Mouse (Mus musculus) cerebellum, postnatal 10 days (tissue): Measurements from ENCODE around the gene Sik3.
A peak's percentile ranks its signal among the peaks of the same experiment; 100 is the strongest.
"Not testable (repeated sequence)": the region's sequence is repeated elsewhere in the genome, so short reads cannot be mapped to it uniquely, and the experiment has no call there.

ENCODE experiments used
- DNase-seq, 2 experiments: peaks; one replicate each; pipeline ENCODE4 v3.0.0; 2021; ENCODE audit warnings: mixed read lengths in 2 of 2

Sik3 gene

GRCm38 (mm10) chr9:46112246-46112645 is 99.6 kb downstream of the Sik3 start:
- DNase-seq: no peak

DNA sequence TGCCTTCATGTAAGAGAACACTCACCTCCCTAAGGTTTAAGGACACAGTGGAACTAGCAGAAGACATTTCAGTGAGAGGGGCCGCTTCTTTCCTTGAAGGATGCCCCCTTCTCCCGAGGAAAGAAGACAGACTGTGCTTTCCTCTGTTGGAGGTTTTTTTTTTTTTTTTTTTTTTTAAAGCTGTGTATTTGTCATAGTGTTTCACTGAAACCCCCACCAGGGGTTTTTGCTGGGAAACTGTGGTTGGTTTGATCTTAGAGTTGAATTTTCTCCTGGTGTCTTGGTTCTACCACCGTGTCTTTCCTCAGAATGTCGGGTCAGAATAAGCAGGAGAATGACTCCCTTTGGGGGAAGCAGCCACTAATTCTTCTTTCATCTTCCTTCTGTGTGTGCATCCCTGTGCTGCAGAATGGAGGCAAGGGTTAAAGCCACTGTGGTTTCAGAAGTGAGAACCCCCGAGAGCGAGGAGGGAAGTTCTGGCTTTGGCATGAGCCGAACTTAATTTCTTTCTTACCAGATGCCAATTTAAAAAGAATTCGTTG is 106.3 kb downstream of the Sik3 start:
- no peak for DNase-seq

GRCm38 (mm10) chr9:46119943-46120441 is 107.4 kb downstream of the Sik3 start:
- DNase-seq: peak; percentile 69 to 70

GRCm38 (mm10) chr9:46120468-46121253 is 108.0 kb downstream of the Sik3 start:
- DNase-seq: no peak

GRCm38 (mm10) chr9:46121486-46121885 is 108.9 kb downstream of the Sik3 start:
- DNase-seq: no peak

GRCm38 (mm10) chr9:46122731-46123130 is 110.1 kb downstream of the Sik3 start:
- DNase-seq: no peak

- no peak for DNase-seq
Observed at GRCm38 (mm10) chr9:46126295-46126694, 113.7 kb downstream of the Sik3 start.

DNA sequence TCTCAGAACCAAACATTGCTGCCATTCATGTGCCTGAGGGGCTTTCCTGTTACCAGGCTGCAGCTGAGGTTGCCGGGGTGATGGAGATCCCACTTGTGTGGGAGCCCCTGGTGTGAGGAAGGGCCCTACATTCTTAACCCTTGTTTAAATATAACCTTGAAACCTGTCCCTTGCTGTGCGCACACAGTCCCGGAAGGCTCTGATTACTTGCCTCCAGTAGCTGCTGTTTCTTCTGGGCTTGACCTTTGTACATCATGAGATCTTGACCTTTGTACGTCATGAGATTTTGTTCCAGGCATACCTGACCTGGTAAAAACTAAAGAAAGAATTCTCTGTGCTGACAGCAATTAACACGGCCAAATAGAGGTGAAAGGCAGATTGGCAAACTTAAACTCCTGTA is 114.7 kb downstream of the Sik3 start:
- DNase-seq: no peak

DNA sequence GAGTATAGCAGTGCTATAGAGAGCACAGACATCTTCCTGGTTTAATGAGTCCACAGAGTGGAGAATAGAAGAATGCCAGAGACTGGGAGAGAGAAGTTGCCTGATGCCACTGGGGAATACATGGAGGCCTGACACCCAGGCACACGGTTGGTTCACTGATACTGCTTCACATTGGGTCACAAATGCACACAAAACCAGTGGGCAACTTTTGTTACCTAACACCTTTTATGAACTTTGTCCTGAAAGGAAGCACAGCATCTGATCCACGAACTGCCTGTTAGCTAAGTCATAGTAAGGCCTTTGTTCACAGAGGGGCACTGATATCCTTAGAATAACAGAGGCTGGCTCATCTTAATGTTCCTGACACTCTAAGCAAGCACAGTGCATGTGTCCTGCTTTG is 116.6 kb downstream of the Sik3 start:
- DNase-seq: no peak

- not testable (repeated sequence) for DNase-seq
Observed at GRCm38 (mm10) chr9:46132821-46133220, 120.2 kb downstream of the Sik3 start.

GRCm38 (mm10) chr9:46138831-46139230 is 126.2 kb downstream of the Sik3 start:
- DNase-seq: peak; percentile 30 to 37

GRCm38 (mm10) chr9:46140811-46141210 is 128.2 kb downstream of the Sik3 start:
- no peak for DNase-seq

GRCm38 (mm10) chr9:46142031-46142430 is 129.4 kb downstream of the Sik3 start:
- no peak for DNase-seq

DNA sequence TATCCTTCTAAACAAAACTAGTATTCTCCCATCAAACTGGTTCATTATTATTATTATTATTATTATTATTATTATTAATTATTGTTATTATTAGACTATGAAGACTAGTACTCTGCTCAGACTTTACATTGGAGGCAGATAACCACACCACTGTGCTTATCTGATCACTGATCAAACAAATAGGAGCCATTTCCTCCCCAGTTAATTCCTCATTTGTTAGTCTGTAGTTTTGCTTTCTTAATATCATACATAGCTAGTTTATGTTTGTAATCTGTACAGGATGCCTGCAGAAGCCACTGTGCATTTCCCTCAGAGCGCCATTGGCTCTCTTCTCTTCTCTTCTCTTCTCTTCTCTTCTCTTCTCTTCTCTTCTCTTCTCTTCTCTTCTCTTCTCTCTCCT is 129.9 kb downstream of the Sik3 start:
- DNase-seq: no peak

DNA sequence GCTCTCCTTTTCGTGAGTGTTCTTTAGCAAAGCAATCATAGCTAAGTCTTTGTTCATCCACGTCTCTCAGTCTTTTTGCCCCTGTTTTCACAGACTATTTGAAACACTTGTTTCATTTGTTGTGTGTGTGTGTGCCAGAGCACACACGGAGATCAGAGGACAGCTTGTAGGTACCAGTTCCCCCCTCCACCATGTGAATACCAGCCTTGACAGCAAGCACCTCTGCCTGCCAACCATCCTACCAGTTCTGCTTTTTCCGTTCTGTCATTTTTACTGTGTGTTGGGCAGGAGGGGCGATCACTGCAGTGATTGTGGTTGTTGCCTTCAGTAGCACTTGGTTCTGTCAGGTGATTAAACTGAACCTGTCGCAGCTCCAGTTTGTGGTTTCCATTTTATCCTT is 132.4 kb downstream of the Sik3 start:
- DNase-seq: no peak

DNA sequence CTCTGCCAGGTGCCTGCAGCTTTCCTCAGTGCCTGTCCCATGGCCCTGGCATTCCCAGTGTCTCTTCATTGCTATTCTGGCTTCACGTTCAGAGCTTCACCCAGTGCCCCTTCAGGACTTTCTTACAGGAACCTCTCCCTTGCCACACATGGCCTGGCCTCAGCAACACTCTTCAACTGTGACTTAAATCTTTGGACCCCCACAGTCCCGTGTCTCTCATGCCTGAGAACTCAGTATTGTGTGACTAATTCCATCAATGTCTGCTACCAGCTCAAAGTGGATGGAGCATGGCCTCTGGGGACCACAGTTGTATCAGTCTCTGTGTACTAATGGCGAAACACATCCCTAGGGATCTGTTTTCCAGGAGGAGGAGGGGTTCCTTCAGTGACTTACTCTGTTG is 133.8 kb downstream of the Sik3 start:
- peak in 1 of 2 experiments; percentile 25 for DNase-seq

- no peak for DNase-seq
Observed at GRCm38 (mm10) chr9:46148723-46149122, 136.1 kb downstream of the Sik3 start.

GRCm38 (mm10) chr9:46149392-46149791 is 136.8 kb downstream of the Sik3 start:
- DNase-seq: no peak

DNA sequence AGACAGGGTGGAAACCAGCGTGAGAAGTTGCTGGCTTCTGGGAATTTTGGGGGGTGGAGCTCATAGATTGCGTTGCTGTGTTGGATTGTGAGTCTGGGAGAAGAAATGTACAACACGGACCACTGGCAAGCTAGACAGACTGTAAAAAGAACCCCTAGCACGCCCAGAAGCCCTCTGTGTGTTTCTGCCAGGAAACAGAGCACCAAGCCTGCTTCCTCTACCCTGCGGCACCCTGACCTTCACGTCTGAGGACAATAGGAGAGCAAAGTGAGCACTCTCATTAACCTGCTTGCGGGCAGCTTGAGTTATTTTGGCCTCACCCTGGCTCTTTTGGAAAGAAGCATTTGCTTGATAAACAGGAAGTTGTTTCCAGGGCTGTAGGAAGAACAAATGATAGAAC is 137.5 kb downstream of the Sik3 start:
- DNase-seq: no peak

DNA sequence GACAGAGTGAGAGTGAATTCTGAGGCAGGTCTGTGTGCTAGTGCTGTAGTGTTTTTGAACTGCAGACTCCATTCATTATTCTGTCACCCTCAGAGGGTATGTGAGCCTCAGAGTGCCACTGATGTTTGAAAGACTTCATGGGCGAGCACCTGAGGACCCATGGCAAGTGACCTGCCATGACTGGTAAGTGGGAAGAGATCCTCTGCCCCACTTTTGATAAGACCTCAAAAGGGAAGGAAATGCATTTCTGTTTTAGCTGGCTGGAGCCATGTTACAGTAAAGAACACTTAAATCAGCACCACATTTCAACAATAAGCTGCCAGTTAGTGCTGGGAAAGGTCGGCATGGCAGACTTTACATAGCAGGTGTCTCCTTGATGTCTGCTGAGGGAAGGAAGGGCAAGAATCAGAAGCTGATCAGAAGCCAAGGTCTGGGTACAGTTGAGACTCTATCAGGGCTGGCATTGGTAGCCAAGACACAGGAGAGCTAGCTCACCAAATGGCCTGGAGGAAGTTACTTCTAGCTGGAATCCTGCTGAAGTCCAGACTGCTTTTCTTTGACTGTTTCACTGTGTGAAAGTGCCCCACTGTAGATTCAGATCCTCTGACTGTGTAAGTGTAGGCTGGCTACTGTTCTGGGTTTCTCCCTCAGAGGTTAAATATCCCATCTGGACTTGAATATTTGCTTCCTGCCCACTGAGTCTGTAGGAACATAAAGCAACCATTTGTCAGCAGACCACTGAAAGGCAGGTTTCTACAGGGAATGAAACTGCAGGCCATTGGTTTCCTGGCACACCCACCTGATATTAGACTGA is 138.5 kb downstream of the Sik3 start:
- DNase-seq: peak; percentile 57 to 60

DNA sequence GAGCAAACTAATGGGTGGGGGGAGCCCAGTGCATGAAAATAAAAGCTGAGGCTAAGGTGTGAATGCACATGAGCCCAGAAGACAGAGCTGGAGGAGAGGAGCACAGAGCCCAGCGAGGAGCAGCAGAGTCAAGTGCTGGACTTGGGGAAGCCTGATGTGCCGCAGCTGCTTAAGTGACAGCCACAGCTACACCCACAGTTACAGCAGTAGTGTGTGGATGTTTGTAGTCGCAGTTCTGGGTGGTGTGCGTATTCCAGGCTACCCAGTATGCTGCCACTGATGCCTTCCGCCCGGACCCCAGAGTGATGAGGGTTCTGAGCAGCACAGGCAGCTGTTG is 139.1 kb downstream of the Sik3 start:
- DNase-seq: no peak

DNA sequence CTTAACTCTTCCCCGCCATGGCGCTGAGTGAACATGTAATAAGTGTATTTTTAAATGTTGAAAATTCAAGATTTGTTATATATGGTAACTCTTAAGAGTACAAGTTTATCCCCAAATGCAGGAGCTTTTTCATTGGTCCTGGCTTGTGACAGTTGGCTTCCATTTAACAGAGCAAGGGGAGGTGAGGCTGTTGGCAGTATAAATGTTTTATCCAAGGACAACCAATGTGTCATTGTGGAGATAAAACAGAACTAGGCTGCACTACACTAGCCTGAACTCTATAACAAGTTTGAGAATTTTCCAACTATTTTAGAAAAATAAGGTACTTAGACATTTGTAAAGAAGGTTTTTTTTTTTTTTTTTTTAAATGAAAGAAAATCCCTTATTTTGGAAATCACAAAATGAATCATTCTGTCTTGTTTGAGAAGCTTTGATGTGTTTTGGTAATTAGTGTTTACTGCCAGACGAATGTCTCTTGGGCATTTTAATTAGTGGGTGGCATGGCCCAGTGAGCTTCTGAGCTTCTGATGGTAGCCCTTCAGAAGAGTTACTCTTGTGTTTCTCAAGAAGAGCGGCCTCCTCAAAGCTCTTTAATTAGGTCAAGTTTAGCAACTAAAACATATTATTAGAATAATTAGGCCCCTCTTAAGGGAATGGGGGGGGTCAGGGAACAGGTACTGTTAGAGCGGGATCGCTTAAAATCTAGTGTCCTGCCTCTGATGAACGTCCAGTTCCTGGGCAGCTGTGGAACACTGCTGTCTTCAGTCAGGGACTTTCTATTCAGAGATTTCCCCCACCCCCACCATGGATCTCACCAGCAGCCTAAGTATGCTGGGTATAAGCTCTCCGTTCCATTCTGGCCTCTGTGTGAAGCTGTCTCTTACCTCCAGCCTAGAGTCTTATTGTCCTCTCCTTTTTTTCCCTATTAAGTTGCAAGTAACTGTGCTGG is 139.7 kb downstream of the Sik3 start:
- DNase-seq: no peak

GRCm38 (mm10) chr9:46154469-46154868 is 141.8 kb downstream of the Sik3 start:
- no peak for DNase-seq
